Mouse (Mus musculus) spleen, adult 12 weeks (tissue): ENCODE data around the gene Pias3.
"Not testable (repeated sequence)": the region's sequence is repeated elsewhere in the genome, so short reads cannot be mapped to it uniquely, and the experiment has no call there.

Source experiments
- DNase-seq: peaks from one replicate; pipeline ENCODE4 v3.0.0; 2022; ENCODE audit warnings: low spot score

Pias3 gene

DNA sequence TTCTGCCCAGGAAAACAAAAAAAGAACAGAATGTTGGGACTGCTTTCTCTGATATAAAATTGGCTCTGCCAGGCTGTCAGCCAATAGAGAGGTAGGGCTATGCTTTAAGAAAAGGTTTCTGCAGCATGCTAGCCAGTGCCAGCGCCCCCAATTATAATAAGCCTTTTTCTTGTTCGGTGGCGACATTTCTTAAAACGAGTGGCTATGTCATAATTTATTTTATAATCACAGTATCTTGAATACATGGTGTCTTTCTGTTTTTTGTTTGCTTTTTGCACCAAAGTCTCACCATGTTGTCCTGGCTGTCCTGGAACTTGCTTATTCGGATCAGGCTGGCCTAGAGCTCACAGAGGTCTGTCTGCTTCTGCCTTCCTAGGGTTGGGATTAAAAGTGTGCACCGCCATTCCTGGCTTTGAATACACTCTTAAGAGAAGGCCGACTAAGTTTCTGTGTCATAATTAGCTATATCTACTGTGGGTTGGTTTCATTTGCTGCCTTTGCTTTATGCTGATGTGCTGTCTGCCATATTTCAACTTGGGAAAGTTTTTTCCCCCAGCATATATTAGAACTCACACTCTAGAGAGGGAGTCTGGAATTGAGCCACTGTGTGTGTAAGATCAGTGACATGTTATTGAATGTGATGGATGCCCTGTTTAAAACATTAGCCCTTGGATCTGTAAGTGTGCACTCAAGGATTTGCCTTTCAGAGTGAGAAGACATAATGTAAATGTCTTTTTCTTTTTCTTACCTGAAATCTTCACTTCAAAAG lies 32.6 kb downstream of the Pias3 start:
- no peak for DNase-seq

DNA sequence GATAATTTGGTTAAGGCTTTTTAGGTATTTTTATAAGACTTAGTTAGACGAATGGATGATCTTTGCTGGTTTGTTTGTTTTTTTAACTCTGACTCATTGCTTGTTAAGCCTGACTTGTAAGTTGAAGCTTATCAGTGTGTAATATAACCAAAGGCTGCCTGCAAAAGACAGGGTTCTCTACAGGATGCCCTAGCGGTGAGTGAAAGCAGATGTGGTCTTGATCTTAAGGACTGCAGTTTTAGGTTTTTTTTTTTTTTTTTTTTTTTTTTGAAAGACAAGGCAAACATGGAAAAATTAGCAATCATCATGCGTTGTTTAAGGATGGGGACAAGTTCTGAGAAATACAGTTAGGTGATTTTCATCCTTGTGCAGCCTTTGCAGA lies 33.2 kb downstream of the Pias3 start:
- DNase-seq: no peak

DNA sequence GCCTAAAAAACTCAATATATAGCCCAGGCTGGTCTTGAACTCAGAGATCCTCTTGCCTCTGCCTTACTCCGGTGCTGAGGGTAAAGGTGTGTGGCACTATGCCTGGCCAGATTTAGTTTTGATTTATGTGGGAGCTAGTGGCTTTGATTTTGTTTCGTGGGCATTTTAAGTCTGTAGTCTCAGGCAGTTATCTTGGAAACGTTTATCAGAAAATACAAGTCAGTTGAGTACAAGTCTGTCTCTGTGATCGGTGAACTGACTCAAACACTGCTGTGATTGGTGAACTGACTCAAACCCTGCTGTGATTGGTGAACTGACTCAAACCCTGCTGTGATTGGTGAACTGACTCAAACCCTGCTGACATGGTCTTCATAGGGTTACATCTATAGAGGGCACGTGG lies 34.6 kb downstream of the Pias3 start:
- DNase-seq: no peak

GRCm38 (mm10) chr3:96733984-96734383 lies 37.8 kb downstream of the Pias3 start:
- DNase-seq: no peak

- no peak for DNase-seq
Observed at GRCm38 (mm10) chr3:96735200-96735599, 39.0 kb downstream of the Pias3 start.

GRCm38 (mm10) chr3:96737013-96737740 lies 41.0 kb downstream of the Pias3 start:
- no peak for DNase-seq

DNA sequence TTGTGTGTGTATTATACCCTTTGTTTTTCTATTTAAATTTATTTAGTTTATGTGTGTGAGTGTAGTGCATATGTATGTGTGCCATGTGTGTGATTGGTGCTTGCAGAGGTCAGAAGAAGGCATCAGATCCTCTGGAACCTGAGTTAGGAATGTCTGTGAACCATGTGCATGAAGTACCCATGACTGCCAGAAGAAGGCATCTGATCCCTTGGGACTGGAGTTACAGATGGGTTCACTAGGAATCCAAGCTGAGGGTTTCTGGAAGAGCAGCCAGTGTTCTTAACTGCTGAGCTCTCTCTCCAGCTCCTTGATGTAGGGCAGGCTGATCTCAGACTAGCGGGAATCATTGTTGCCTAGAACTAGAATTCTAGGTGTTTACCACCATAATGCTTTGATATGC lies 41.8 kb downstream of the Pias3 start:
- no peak for DNase-seq

GRCm38 (mm10) chr3:96740279-96740678 lies 44.1 kb downstream of the Pias3 start:
- DNase-seq: not testable (repeated sequence)

GRCm38 (mm10) chr3:96744348-96744747 lies 48.2 kb downstream of the Pias3 start:
- no peak for DNase-seq

GRCm38 (mm10) chr3:96746829-96747228 lies 50.6 kb downstream of the Pias3 start:
- no peak for DNase-seq
